Mouse (Mus musculus) embryonic fibroblast, embryonic 13.5 days (primary cell): Measurements from ENCODE around the gene Cyfip1. TPM values are rescaled to one million over a fixed set of nuclear protein-coding genes. Genes with fewer than 3 reads are reported as not detected.
A peak's percentile ranks its signal among the peaks of the same experiment; 100 is the strongest.

ENCODE experiments used
- H3K27ac ChIP-seq: 2 replicates; pipeline ENCODE4 v1.5.1; 2012; ENCODE audit warnings: low read length, control low read depth, inconsistent platforms; ENCODE audit not compliant: insufficient read depth
- H3K4me1 ChIP-seq: 2 replicates; pipeline ENCODE4 v1.6.1; 2011; ENCODE audit warnings: low read length; ENCODE audit not compliant: control insufficient read depth, insufficient read depth
- H3K4me3 ChIP-seq: 2 replicates; pipeline ENCODE4 v1.5.1; 2011; ENCODE audit warnings: mild to moderate bottlenecking, control low read depth, low read length; ENCODE audit not compliant: insufficient read depth
- CTCF ChIP-seq: IDR thresholded peaks from 2 replicates; pipeline ENCODE4 v1.5.1; 2011; ENCODE audit warnings: mild to moderate bottlenecking, control low read depth, low read length, moderate library complexity, borderline replicate concordance; ENCODE audit not compliant: insufficient read depth
- POLR2A ChIP-seq: IDR thresholded peaks from 2 replicates; pipeline ENCODE4 v1.6.1; 2011; ENCODE audit warnings: low read depth, mild to moderate bottlenecking, control low read depth, low read length, moderate library complexity
- polyA plus RNA-seq: library from polyadenylated mRNA; stranded (reverse); fragments of >200 nt; gene quantifications from 2 replicates; pipeline ENCODE4 v1.2.4, GENCODE M21; 2011; ENCODE audit warnings: low read depth; ENCODE audit not compliant: missing spikeins, insufficient read length

The Cyfip1 gene
- 120 and 125 TPM in 2 replicates for polyA plus RNA-seq

DNA sequence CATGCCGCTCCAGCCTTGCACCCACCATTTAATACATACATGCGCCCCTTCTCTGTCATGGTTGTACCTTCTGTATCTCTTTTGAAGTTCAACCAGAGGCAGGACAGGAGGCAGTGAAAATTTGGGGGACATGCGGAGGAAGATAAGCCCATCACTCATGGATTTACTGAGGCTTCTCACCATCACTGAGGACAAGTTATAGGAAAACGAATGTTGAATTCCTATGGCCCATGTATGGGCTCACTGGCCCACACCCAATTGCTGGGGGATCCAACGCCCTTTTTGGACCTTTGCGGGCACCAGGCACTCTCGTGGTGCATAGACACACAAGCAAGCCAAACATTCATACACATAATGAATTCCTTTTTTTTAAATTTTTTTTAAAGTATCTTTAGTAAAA is at the start of gene Cyfip1:
Cyfip1 (plus strand) TSS at position 301 of the 400 bp plus-strand sequence.
- H3K4me1 ChIP-seq, result no peaks in the 10 kb centered on the region
- peak within 1 kb of the TSS; percentile 74 for H3K4me3 ChIP-seq
- H3K27ac ChIP-seq, result peak within 1 kb of the TSS; percentile 77
- TF ChIP-seq CTCF, result no peak
- 0 out of 2 replicates have a peak, but pooled peaks have one; percentile 18 for TF ChIP-seq POLR2A

DNA sequence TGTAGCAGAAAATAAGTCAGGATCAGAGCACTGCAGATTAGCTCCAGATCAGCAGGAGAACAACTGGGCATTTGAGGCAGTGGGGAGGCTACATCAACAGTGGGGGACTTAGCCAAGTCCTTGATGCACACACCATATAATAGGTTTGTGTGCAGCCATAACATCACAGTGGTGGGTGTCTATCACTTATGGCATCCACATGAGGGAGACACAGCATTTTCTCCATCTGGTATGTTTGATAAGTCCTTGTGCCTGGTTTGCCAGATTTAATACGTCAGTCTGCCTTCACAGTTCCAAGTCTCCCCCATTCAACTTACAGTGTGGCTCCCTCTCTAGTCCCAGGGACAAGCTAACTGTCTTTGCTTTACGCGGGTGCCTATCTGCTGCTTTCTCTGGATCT is 49.3 kb upstream of the Cyfip1 start:
- H3K4me3 ChIP-seq, result no peak overlapping the region
- TF ChIP-seq CTCF (no peak), POLR2A (no peak)
- no peak overlapping the region for H3K27ac ChIP-seq
- H3K4me1 ChIP-seq, result peaks cover 4% of the 10 kb centered on the region

DNA sequence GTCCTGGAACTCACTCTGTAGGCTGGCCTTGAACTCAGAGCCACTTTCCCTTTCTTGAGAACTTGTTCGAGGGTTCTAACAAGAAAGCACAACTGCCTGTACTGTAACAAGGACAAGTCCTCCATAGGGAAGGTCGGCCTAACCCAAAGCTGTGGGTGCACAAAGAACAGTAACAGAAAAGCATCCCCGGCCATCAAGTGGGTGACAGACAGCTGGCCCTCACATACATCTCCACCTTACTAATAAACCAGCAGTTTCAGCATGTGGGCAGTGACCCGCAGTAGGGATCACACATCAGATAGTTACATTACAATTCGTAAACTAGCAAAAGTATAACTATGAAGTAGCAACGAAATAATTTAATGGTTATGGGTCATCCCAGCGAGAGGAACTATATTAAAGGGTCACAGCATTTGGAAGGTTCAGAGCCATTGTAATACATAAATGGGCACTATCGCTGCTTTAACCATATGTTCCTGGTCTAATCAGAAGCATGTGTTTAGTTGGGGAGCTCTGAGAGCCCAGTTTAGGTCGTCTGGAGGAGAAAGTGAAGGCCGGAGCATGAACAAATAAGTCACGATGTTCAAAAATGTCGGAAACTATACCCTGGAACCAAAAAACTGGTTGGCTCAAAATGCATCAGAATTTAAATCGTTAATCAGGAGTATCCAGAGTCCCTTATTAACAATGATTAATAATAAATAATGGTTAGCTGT is 48.2 kb upstream of the Cyfip1 start:
- Histone ChIP-seq H3K4me3 (peak overlapping the region; percentile 97), H3K4me1 (peaks cover 4% of the 10 kb centered on the region), H3K27ac (peak overlapping the region; percentile 27)
- TF ChIP-seq POLR2A, result no peak
- TF ChIP-seq CTCF, result no peak

- TF ChIP-seq POLR2A (peak; percentile 98), CTCF (no peak)
- peak within 1 kb of the TSS; percentile 27 for H3K27ac ChIP-seq
Measured at GRCm38 (mm10) chr7:55793952-55794603, 47.5 kb upstream of the Cyfip1 start, which contains the start of gene Tubgcp5. Tubgcp5 (plus strand) TSS chr7:55794154.

DNA sequence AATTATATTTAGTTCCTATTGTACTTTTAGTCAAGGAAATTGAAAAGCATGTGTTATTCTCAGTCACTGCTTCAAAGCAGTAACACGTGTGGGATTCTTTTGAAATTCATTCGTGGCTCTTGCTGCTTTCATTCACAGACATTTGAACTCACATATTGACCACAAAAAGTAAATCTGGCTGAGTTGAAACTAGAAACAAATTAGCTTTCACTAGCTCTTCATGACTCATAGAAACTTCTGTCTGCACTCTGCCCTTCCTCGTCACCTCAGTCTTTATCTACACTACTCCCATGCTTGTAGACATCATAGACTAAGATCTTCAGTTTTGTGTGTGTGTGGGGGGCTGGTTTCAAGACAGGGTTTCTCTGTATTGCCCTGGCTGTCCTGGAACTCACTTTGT is 41.6 kb upstream of the Cyfip1 start:
- TF ChIP-seq CTCF, result no peak
- no peak for TF ChIP-seq POLR2A
- peaks cover 1% of the 10 kb centered on the region; the same call in 1 of the 2 replicates for H3K4me1 ChIP-seq

More at GRCm38 (mm10) chr7:55793952-55794603, 47.5 kb upstream of the Cyfip1 start, which contains the start of gene Tubgcp5:
- Histone ChIP-seq H3K4me1 (peaks cover 4% of the 10 kb centered on the region), H3K4me3 (peak within 1 kb of the TSS; percentile 97)

DNA sequence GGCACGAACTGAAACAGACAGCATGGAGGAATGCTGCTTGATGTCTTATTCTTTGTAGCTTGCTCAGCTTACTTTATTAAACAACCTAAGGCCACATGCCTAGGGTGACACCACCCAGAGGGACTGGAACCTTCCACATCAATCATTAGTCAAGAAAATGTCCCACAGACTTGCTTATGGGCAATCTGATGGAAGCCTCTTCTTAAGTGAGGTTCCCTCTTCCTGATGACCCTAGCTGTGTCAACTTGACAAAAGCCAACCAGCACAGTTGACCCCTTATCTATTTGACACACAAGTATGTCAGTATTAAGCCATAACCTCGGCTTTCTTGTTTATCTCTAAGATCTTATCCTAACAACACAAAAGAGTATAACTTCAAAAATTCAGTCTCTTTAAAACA is 31.6 kb upstream of the Cyfip1 start:
- Histone ChIP-seq H3K4me1 (no peaks in the 10 kb centered on the region), H3K27ac (no peak overlapping the region), H3K4me3 (no peak overlapping the region)
- TF ChIP-seq CTCF, result no peak
- no peak for TF ChIP-seq POLR2A

More for the DNA sequence above, 41.6 kb upstream of the Cyfip1 start:
- Histone ChIP-seq H3K27ac (no peak overlapping the region), H3K4me3 (no peak overlapping the region)

GRCm38 (mm10) chr7:55824468-55824867 is 17.1 kb upstream of the Cyfip1 start:
- TF ChIP-seq CTCF (no peak), POLR2A (no peak)
- H3K4me1 ChIP-seq, result no peaks in the 10 kb centered on the region
- no peak overlapping the region for H3K27ac ChIP-seq
- H3K4me3 ChIP-seq, result no peak overlapping the region

DNA sequence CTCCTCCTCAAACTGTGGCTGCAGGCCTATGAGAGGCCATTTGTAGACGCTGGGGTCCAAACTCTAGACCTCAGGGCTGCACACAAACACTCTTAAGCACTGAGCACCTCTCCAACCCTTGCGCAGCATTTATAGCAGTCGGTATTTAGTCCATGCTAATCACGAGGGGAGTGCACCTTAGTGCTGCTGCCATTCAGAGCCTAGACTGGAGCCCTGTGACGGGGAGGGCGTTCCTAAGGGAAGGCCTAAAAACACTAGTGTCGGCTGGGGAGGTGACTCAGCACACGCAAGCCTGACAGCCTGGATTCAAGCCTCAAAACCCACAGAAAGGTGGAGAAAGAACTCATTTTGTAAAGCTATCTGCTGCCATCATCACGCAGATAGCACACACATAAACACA is 14.0 kb upstream of the Cyfip1 start:
- no peak overlapping the region for H3K4me3 ChIP-seq
- H3K27ac ChIP-seq, result no peak overlapping the region
- no peaks in the 10 kb centered on the region for H3K4me1 ChIP-seq
- TF ChIP-seq POLR2A, result no peak
- TF ChIP-seq CTCF, result no peak

GRCm38 (mm10) chr7:55836877-55837276 is 4.7 kb upstream of the Cyfip1 start:
- H3K27ac ChIP-seq, result no peak overlapping the region
- TF ChIP-seq CTCF (no peak), POLR2A (no peak)
- no peak overlapping the region for H3K4me3 ChIP-seq
- H3K4me1 ChIP-seq, result no peaks in the 10 kb centered on the region
